In genomic region chr4:139611542-139611953, GRCm38 (mm10) we compare ENCODE assay signal across 8 mouse cellular contexts. TPM values are rescaled to one million over a fixed set of nuclear protein-coding genes. Genes with fewer than 3 reads are reported as not detected.
DNase-seq lines count a peak whose midpoint lies in the region; ATAC-seq and TF ChIP-seq lines count a peak whose summit lies in the region.

No protein-coding gene starts in this region.

- peak; percentile 93 for TF ChIP-seq CTCF in intestine, postnatal 0 days (IDR thresholded peaks at IDR 0.05; ENCODE audit: low read depth)
- TF ChIP-seq CTCF in small intestine, adult 2 months (IDR thresholded peaks at IDR 0.05; ENCODE audit: extremely low read depth, insufficient read length, insufficient replicate concordance, low read depth, low read length) = peak; percentile 100

- no peaks in the 10 kb centered on the region for H3K9me3 ChIP-seq in intestine, postnatal 0 days (ENCODE audit: control insufficient read depth)
- H3K9me3 ChIP-seq in limb, embryonic 11.5 days (ENCODE audit: control insufficient read depth, low read length) = no peaks in the 10 kb centered on the region; the same call in 1 of the 2 replicates
- no peaks in the 10 kb centered on the region; the same call in 1 of the 2 replicates for H3K9me3 ChIP-seq in midbrain, embryonic 14.5 days (ENCODE audit: control insufficient read depth, low read length)

- no peaks in the 10 kb centered on the region; the same call in 1 of the 2 replicates for H3K4me1 ChIP-seq in intestine, postnatal 0 days (replicated peaks; ENCODE audit: control insufficient read depth, insufficient read depth, low read length)
- no peaks in the 10 kb centered on the region; the same call in 1 of the 2 replicates for H3K4me1 ChIP-seq in limb, embryonic 11.5 days (ENCODE audit: control insufficient read depth, insufficient read depth, low read length)
- peaks cover 4% of the 10 kb centered on the region; the same call in 1 of the 2 replicates for H3K4me1 ChIP-seq in midbrain, embryonic 14.5 days (ENCODE audit: control insufficient read depth, insufficient read depth, low read length)
- H3K4me1 ChIP-seq in small intestine, adult 2 months (ENCODE audit: control insufficient read depth, insufficient read depth, insufficient read length, low read length) = no peaks in the 10 kb centered on the region

- H3K27ac ChIP-seq in intestine, postnatal 0 days (ENCODE audit: low read depth, low read length) = no peak overlapping the region
- no peak overlapping the region for H3K27ac ChIP-seq in limb, embryonic 11.5 days (replicated peaks; ENCODE audit: low read depth, low read length)
- H3K27ac ChIP-seq in midbrain, embryonic 14.5 days (replicated peaks; ENCODE audit: low read depth, low read length) = peak overlapping the region; percentile 42; the same call in 1 of the 2 replicates
- no peak overlapping the region for H3K27ac ChIP-seq in small intestine, adult 2 months (ENCODE audit: insufficient read depth, low read depth, low read length)

- peak; percentile 79 to 90 for DNase-seq in adrenal gland, adult 18-20 months (ENCODE audit: low spot score in 2 of 2)
- DNase-seq in embryo, embryonic 10 days (ENCODE audit: low spot score) = peak; percentile 88
- DNase-seq in limb, embryonic 11.5 days (ENCODE audit: low spot score) = peak; percentile 91
- peak; percentile 90 for DNase-seq in midbrain, embryonic 14.5 days

- ATAC-seq in granulocyte monocyte progenitor cell, adult 5-6 weeks (replicated peaks; ENCODE audit: poor library complexity, severe bottlenecking) = peak; percentile 60
- ATAC-seq in intestine, postnatal 0 days = no peak
- ATAC-seq in limb, embryonic 11.5 days (ENCODE audit: insufficient number of reproducible peaks, low FRiP score, low TSS enrichment, low read depth) = no peak
- peak; percentile 65 for ATAC-seq in midbrain, embryonic 14.5 days (ENCODE audit: low FRiP score, low TSS enrichment)
- ATAC-seq in erythroblast, adult 5-6 weeks (replicated peaks; ENCODE audit: low FRiP score, poor library complexity, severe bottlenecking) = no peak

- H3K9ac ChIP-seq in intestine, postnatal 0 days (ENCODE audit: low read depth, low read length) = no peak overlapping the region
- H3K9ac ChIP-seq in limb, embryonic 11.5 days (ENCODE audit: low read length) = no peak overlapping the region
- H3K9ac ChIP-seq in midbrain, embryonic 14.5 days (replicated peaks; ENCODE audit: low read length) = no peak overlapping the region; the same call in 1 of the 2 replicates

- TF ChIP-seq POLR2A in small intestine, adult 2 months (IDR thresholded peaks at IDR 0.05; ENCODE audit: low read depth, low read length) = no peak

- no peak overlapping the region for H3K4me3 ChIP-seq in intestine, postnatal 0 days (ENCODE audit: low read depth, low read length)
- H3K4me3 ChIP-seq in limb, embryonic 11.5 days (ENCODE audit: low read depth, low read length) = no peak overlapping the region
- H3K4me3 ChIP-seq in midbrain, embryonic 14.5 days (replicated peaks; ENCODE audit: low read depth, low read length) = no peak overlapping the region
- no peak overlapping the region for H3K4me3 ChIP-seq in small intestine, adult 2 months (ENCODE audit: low read depth, low read length)

- WGBS in intestine, postnatal 0 days = 19% methylated on average over 10 of the region's 10 CpGs
- WGBS in limb, embryonic 11.5 days = 4% methylated on average over 10 of the region's 10 CpGs
- 6% methylated on average over 10 of the region's 10 CpGs for WGBS in midbrain, embryonic 14.5 days
- WGBS in small intestine, adult 2 months = 27% methylated on average over 10 of the region's 10 CpGs

- peaks cover 38% of the 10 kb centered on the region for H3K36me3 ChIP-seq in intestine, postnatal 0 days (ENCODE audit: control insufficient read depth, insufficient read depth)
- H3K36me3 ChIP-seq in limb, embryonic 11.5 days (ENCODE audit: control insufficient read depth, insufficient read depth, low read length) = peaks cover 10% of the 10 kb centered on the region
- H3K36me3 ChIP-seq in midbrain, embryonic 14.5 days (ENCODE audit: control insufficient read depth, insufficient read depth, low read length) = peaks cover 19% of the 10 kb centered on the region
- peaks cover 12% of the 10 kb centered on the region for H3K36me3 ChIP-seq in small intestine, adult 2 months (ENCODE audit: control insufficient read depth, insufficient read depth, low read length)

- no peak overlapping the region; the same call in 1 of the 2 replicates for H3K4me2 ChIP-seq in intestine, postnatal 0 days (replicated peaks; ENCODE audit: low read depth)
- peak overlapping the region; percentile 28; the same call in 1 of the 2 replicates for H3K4me2 ChIP-seq in limb, embryonic 11.5 days (ENCODE audit: low read depth, severe bottlenecking)
- H3K4me2 ChIP-seq in midbrain, embryonic 14.5 days (ENCODE audit: low read length) = peak overlapping the region; percentile 41

- no peaks in the 10 kb centered on the region for H3K27me3 ChIP-seq in intestine, postnatal 0 days (replicated peaks; ENCODE audit: control insufficient read depth, insufficient read depth, low read length)
- no peaks in the 10 kb centered on the region for H3K27me3 ChIP-seq in limb, embryonic 11.5 days (ENCODE audit: control insufficient read depth, insufficient read depth, low read length)
- H3K27me3 ChIP-seq in midbrain, embryonic 14.5 days (ENCODE audit: control insufficient read depth, insufficient read depth, low read length) = no peaks in the 10 kb centered on the region
- H3K27me3 ChIP-seq in small intestine, adult 2 months (ENCODE audit: control insufficient read depth, insufficient read depth, low read length) = no peaks in the 10 kb centered on the region

RNA-seq across cellular contexts. Expression of gene Gm21969, which starts 8.6 kb away (rescaled TPM):
- total RNA-seq in adrenal gland, adult 18-20 months (2021) = not detected
- total RNA-seq in granulocyte monocyte progenitor cell, adult 5-6 weeks (2014; fragmentation: Nextera tagmentation) = not detected in 2 replicates
- not detected in 2 replicates for total RNA-seq in granulocyte monocyte progenitor cell, adult 5-6 weeks (2017)
- not detected in 2 replicates for polyA plus RNA-seq in intestine, postnatal 0 days (2015; fragmentation: Nextera tagmentation; extraction: Ambion mirVana)
- not detected in 2 replicates for polyA plus RNA-seq in limb, embryonic 11.5 days (2014; fragmentation: Nextera tagmentation; extraction: Ambion mirVana)
- polyA plus RNA-seq in midbrain, embryonic 14.5 days (2014; fragmentation: Nextera tagmentation; extraction: Ambion mirVana) = not detected in 2 replicates
- not detected in 2 replicates for polyA plus RNA-seq in small intestine, adult 2 months (2012; rRNA removed)
- not detected in 2 replicates for total RNA-seq in erythroblast, adult 5-6 weeks (2015; ENCODE audit: low replicate concordance)
- total RNA-seq in erythroblast, adult 5-6 weeks (2017; ENCODE audit: low replicate concordance) = 0.60 TPM in 1 of 2 replicates, not detected in the other

RNA-seq across cellular contexts. Expression of gene Aldh4a1, which starts 11.1 kb away (rescaled TPM):
- total RNA-seq in adrenal gland, adult 18-20 months (2021) = 100 to 1,000 TPM in 1 of 2 experiments, 10 to 100 TPM in 1; 65.2 to 141 TPM
- 29.7 and 30.9 TPM in 2 replicates for total RNA-seq in granulocyte monocyte progenitor cell, adult 5-6 weeks (2014; fragmentation: Nextera tagmentation)
- total RNA-seq in granulocyte monocyte progenitor cell, adult 5-6 weeks (2017) = 18.9 and 20.1 TPM in 2 replicates
- polyA plus RNA-seq in intestine, postnatal 0 days (2015; fragmentation: Nextera tagmentation; extraction: Ambion mirVana) = 3.5 and 3.9 TPM in 2 replicates
- polyA plus RNA-seq in limb, embryonic 11.5 days (2014; fragmentation: Nextera tagmentation; extraction: Ambion mirVana) = 15.4 and 17.0 TPM in 2 replicates
- 14.1 and 15.2 TPM in 2 replicates for polyA plus RNA-seq in midbrain, embryonic 14.5 days (2014; fragmentation: Nextera tagmentation; extraction: Ambion mirVana)
- 48.3 and 110 TPM in 2 replicates for polyA plus RNA-seq in small intestine, adult 2 months (2012; rRNA removed)
- 1.3 TPM in 2 replicates for total RNA-seq in erythroblast, adult 5-6 weeks (2015; ENCODE audit: low replicate concordance)
- 2.0 and 3.8 TPM in 2 replicates for total RNA-seq in erythroblast, adult 5-6 weeks (2017; ENCODE audit: low replicate concordance)

RNA-seq across cellular contexts. Expression of gene Tas1r2, which starts 41.8 kb away (rescaled TPM):
- not detected for total RNA-seq in adrenal gland, adult 18-20 months (2021)
- total RNA-seq in granulocyte monocyte progenitor cell, adult 5-6 weeks (2014; fragmentation: Nextera tagmentation) = not detected in 2 replicates
- not detected in 2 replicates for total RNA-seq in granulocyte monocyte progenitor cell, adult 5-6 weeks (2017)
- not detected in 2 replicates for polyA plus RNA-seq in intestine, postnatal 0 days (2015; fragmentation: Nextera tagmentation; extraction: Ambion mirVana)
- not detected in 2 replicates for polyA plus RNA-seq in limb, embryonic 11.5 days (2014; fragmentation: Nextera tagmentation; extraction: Ambion mirVana)
- polyA plus RNA-seq in midbrain, embryonic 14.5 days (2014; fragmentation: Nextera tagmentation; extraction: Ambion mirVana) = not detected in 2 replicates
- 0.10 and 0.41 TPM in 2 replicates for polyA plus RNA-seq in small intestine, adult 2 months (2012; rRNA removed)
- not detected in 2 replicates for total RNA-seq in erythroblast, adult 5-6 weeks (2015; ENCODE audit: low replicate concordance)
- not detected in 2 replicates for total RNA-seq in erythroblast, adult 5-6 weeks (2017; ENCODE audit: low replicate concordance)

Comparison
In these comparisons a context has a peak if more than half of its experiments do, and no peak if none do; other contexts are left out.
1. ATAC-seq: peak in granulocyte monocyte progenitor cell, adult 5-6 weeks (single experiment) and midbrain, embryonic 14.5 days (single experiment); none in intestine, postnatal 0 days (single experiment), limb, embryonic 11.5 days (single experiment) and erythroblast, adult 5-6 weeks (single experiment).
2. Peak in every context shown above with its lines, with median percentiles within 50 percentile points of each other: DNase-seq.